Mouse (Mus musculus) forebrain, embryonic 12.5 days (tissue): Measurements from ENCODE around the gene Itpkb. TPM values are rescaled to one million over a fixed set of nuclear protein-coding genes. Genes with fewer than 3 reads are reported as not detected.
A peak's percentile ranks its signal among the peaks of the same experiment; 100 is the strongest.
"Not testable (repeated sequence)": the region's sequence is repeated elsewhere in the genome, so short reads cannot be mapped to it uniquely, and the experiment has no call there.

Experiments used
- ATAC-seq: fragments of 200-750 bp; cut with Nextera tagmentation; 2 replicates; pipeline ENCODE4 v1.8.0; 2017; ENCODE audit warnings: moderate TSS enrichment; ENCODE audit not compliant: low FRiP score
- H3K27ac ChIP-seq: fragments of 300-500 bp; sonication (generic); 2 replicates; pipeline ENCODE4 v1.5.1; 2016; ENCODE audit warnings: mild to moderate bottlenecking
- H3K27me3 ChIP-seq: fragments of 300-500 bp; sonication (generic); 2 replicates; pipeline ENCODE4 v1.6.1; 2016; ENCODE audit warnings: mild to moderate bottlenecking
- H3K36me3 ChIP-seq: fragments of 300-500 bp; sonication (generic); replicated peaks from 2 replicates; pipeline ENCODE4 v1.6.1; 2016; ENCODE audit warnings: mild to moderate bottlenecking
- H3K4me1 ChIP-seq: fragments of 300-500 bp; sonication (generic); 2 replicates; pipeline ENCODE4 v1.6.1; 2016
- H3K4me2 ChIP-seq: fragments of 300-500 bp; sonication (generic); 2 replicates; pipeline ENCODE4 v1.6.1; 2016; ENCODE audit warnings: mild to moderate bottlenecking, moderate library complexity
- H3K4me3 ChIP-seq: fragments of 300-500 bp; sonication (generic); replicated peaks from 2 replicates; pipeline ENCODE4 v1.5.1; 2016; ENCODE audit warnings: mild to moderate bottlenecking
- H3K9ac ChIP-seq: fragments of 300-500 bp; sonication (generic); 2 replicates; pipeline ENCODE4 v1.6.1; 2016; ENCODE audit warnings: mild to moderate bottlenecking
- H3K9me3 ChIP-seq: fragments of 300-500 bp; sonication (generic); 2 replicates; pipeline ENCODE4 v1.6.1; 2016
- whole genome bisulfite sequencing: fragments of 180-500 bp; shearing (Covaris S2); methylation state at CpG from one replicate; pipeline ENCODE4 v1.1.7; 2016; 5-methylcytosine and 5-hydroxymethylcytosine counted together
- polyA plus RNA-seq: library from polyadenylated mRNA; unstranded; fragments of >200 nt; fragmentation: Nextera tagmentation; extraction: Ambion mirVana; gene quantifications from 2 replicates; pipeline ENCODE4 v1.2.1, GENCODE M21; 2016

Gene Itpkb
- polyA plus RNA-seq, 1 experiment from 2014 or later: 4.2 TPM

- Histone ChIP-seq H3K4me2 (peak overlapping the region; percentile 62), H3K27me3 (no peaks in the 10 kb centered on the region), H3K4me3 (no peak overlapping the region), H3K36me3 (no peaks in the 10 kb centered on the region), H3K9me3 (no peaks in the 10 kb centered on the region), H3K27ac (no peak overlapping the region), H3K4me1 (peaks cover 19% of the 10 kb centered on the region), H3K9ac (no peak overlapping the region)
- 81% methylated on average over 18 of the region's 18 CpGs for WGBS
- ATAC-seq: no peak
Observed at GRCm38 (mm10) chr1:180365983-180366811, 35.9 kb downstream of the Itpkb start.

- Histone ChIP-seq H3K27me3 (no peaks in the 10 kb centered on the region), H3K9me3 (no peaks in the 10 kb centered on the region), H3K36me3 (no peaks in the 10 kb centered on the region), H3K4me1 (peaks cover 19% of the 10 kb centered on the region), H3K4me3 (no peak overlapping the region), H3K4me2 (no peak overlapping the region), H3K27ac (no peak overlapping the region), H3K9ac (no peak overlapping the region)
- ATAC-seq: no peak
- 86% methylated on average over 3 of the region's 3 CpGs for WGBS
Observed at GRCm38 (mm10) chr1:180367045-180367619, 36.8 kb downstream of the Itpkb start.

- H3K4me2 ChIP-seq: no peak overlapping the region
- ATAC-seq: no peak
- H3K9ac ChIP-seq: no peak overlapping the region
- H3K4me1 ChIP-seq: peaks cover 19% of the 10 kb centered on the region
- no peak overlapping the region; the same call in 1 of the 2 replicates for H3K27ac ChIP-seq
- no peaks in the 10 kb centered on the region for H3K27me3 ChIP-seq
- WGBS: 76% methylated on average over 3 of the region's 3 CpGs
- H3K4me3 ChIP-seq: no peak overlapping the region
- no peaks in the 10 kb centered on the region for H3K9me3 ChIP-seq
- no peaks in the 10 kb centered on the region for H3K36me3 ChIP-seq
Observed at GRCm38 (mm10) chr1:180367626-180368025, 37.3 kb downstream of the Itpkb start.

- H3K4me3 ChIP-seq: no peak overlapping the region
- H3K27me3 ChIP-seq: no peaks in the 10 kb centered on the region
- 86% methylated on average over 7 of the region's 7 CpGs for WGBS
- H3K27ac ChIP-seq: no peak overlapping the region
- peaks cover 19% of the 10 kb centered on the region for H3K4me1 ChIP-seq
- H3K36me3 ChIP-seq: no peaks in the 10 kb centered on the region
- no peaks in the 10 kb centered on the region for H3K9me3 ChIP-seq
- ATAC-seq: no peak
- H3K4me2 ChIP-seq: no peak overlapping the region
- no peak overlapping the region for H3K9ac ChIP-seq
Observed at GRCm38 (mm10) chr1:180368112-180368511, 37.8 kb downstream of the Itpkb start.

GRCm38 (mm10) chr1:180368646-180369045 is 38.4 kb downstream of the Itpkb start:
- WGBS: 84% methylated on average over 9 of the region's 9 CpGs
- Histone ChIP-seq H3K4me1 (peaks cover 19% of the 10 kb centered on the region), H3K9me3 (no peaks in the 10 kb centered on the region), H3K9ac (no peak overlapping the region), H3K36me3 (no peaks in the 10 kb centered on the region), H3K27ac (no peak overlapping the region), H3K4me3 (no peak overlapping the region), H3K4me2 (no peak overlapping the region), H3K27me3 (no peaks in the 10 kb centered on the region)
- no peak for ATAC-seq

GRCm38 (mm10) chr1:180370858-180371652 is 40.8 kb downstream of the Itpkb start:
- WGBS: 79% methylated on average over 10 of the region's 10 CpGs
- Histone ChIP-seq H3K4me1 (peaks cover 4% of the 10 kb centered on the region), H3K9ac (no peak overlapping the region), H3K27me3 (no peaks in the 10 kb centered on the region), H3K9me3 (no peaks in the 10 kb centered on the region), H3K4me2 (no peak overlapping the region), H3K36me3 (no peaks in the 10 kb centered on the region), H3K27ac (no peak overlapping the region), H3K4me3 (no peak overlapping the region)
- no peak for ATAC-seq

- not testable (repeated sequence) for H3K27me3 ChIP-seq, H3K4me3 ChIP-seq, H3K4me2 ChIP-seq, H3K4me1 ChIP-seq, H3K27ac ChIP-seq, H3K9me3 ChIP-seq, H3K9ac ChIP-seq, H3K36me3 ChIP-seq, ATAC-seq
- 93% methylated on average over 5 of the region's 5 CpGs for WGBS
Observed at GRCm38 (mm10) chr1:180372258-180372657, 42.0 kb downstream of the Itpkb start.

- no peak for ATAC-seq
Observed at GRCm38 (mm10) chr1:180376598-180376997, 46.3 kb downstream of the Itpkb start.

GRCm38 (mm10) chr1:180379559-180379958 is 49.3 kb downstream of the Itpkb start:
- no peak overlapping the region for H3K4me2 ChIP-seq
- no peak overlapping the region for H3K27ac ChIP-seq
- H3K9ac ChIP-seq: no peak overlapping the region
- no peaks in the 10 kb centered on the region for H3K9me3 ChIP-seq
- H3K4me1 ChIP-seq: peaks cover 6% of the 10 kb centered on the region; the same call in 1 of the 2 replicates
- no peaks in the 10 kb centered on the region for H3K27me3 ChIP-seq
- no peaks in the 10 kb centered on the region for H3K36me3 ChIP-seq
- H3K4me3 ChIP-seq: no peak overlapping the region
- ATAC-seq: no peak
- WGBS: 90% methylated on average over 3 of the region's 3 CpGs

More at GRCm38 (mm10) chr1:180376598-180376997, 46.3 kb downstream of the Itpkb start:
- H3K9ac ChIP-seq: no peak overlapping the region
- 0 out of 2 replicates have a peak, but pooled peaks cover 2% of the 10 kb centered on the region for H3K4me1 ChIP-seq
- H3K4me2 ChIP-seq: no peak overlapping the region
- no peak overlapping the region for H3K27ac ChIP-seq
- WGBS: 90% methylated on average over 7 of the region's 7 CpGs
- no peaks in the 10 kb centered on the region for H3K27me3 ChIP-seq
- H3K4me3 ChIP-seq: no peak overlapping the region
- H3K36me3 ChIP-seq: no peaks in the 10 kb centered on the region
- no peaks in the 10 kb centered on the region for H3K9me3 ChIP-seq

- WGBS: 43% methylated on average over 8 of the region's 8 CpGs
- Histone ChIP-seq H3K27ac (no peak overlapping the region), H3K4me2 (no peak overlapping the region), H3K9ac (no peak overlapping the region), H3K36me3 (no peaks in the 10 kb centered on the region), H3K27me3 (no peaks in the 10 kb centered on the region), H3K4me1 (peaks cover 15% of the 10 kb centered on the region), H3K4me3 (no peak overlapping the region), H3K9me3 (no peaks in the 10 kb centered on the region)
- ATAC-seq: no peak
Observed at GRCm38 (mm10) chr1:180382358-180382757, 52.1 kb downstream of the Itpkb start.

- H3K36me3 ChIP-seq: no peaks in the 10 kb centered on the region
- 97% methylated on average over 8 of the region's 8 CpGs for WGBS
- no peak overlapping the region for H3K27ac ChIP-seq
- H3K27me3 ChIP-seq: no peaks in the 10 kb centered on the region
- H3K9ac ChIP-seq: no peak overlapping the region
- no peaks in the 10 kb centered on the region for H3K9me3 ChIP-seq
- ATAC-seq: no peak
- no peak overlapping the region for H3K4me2 ChIP-seq
- H3K4me1 ChIP-seq: peaks cover 20% of the 10 kb centered on the region
- no peak overlapping the region for H3K4me3 ChIP-seq
Observed at GRCm38 (mm10) chr1:180383884-180384283, 53.6 kb downstream of the Itpkb start.

GRCm38 (mm10) chr1:180384486-180384885 is 54.2 kb downstream of the Itpkb start:
- no peaks in the 10 kb centered on the region for H3K36me3 ChIP-seq
- H3K4me1 ChIP-seq: peaks cover 20% of the 10 kb centered on the region
- no peak overlapping the region for H3K27ac ChIP-seq
- H3K4me3 ChIP-seq: no peak overlapping the region
- H3K27me3 ChIP-seq: no peaks in the 10 kb centered on the region
- WGBS: 80% methylated on average over 10 of the region's 10 CpGs
- no peak overlapping the region for H3K4me2 ChIP-seq
- no peaks in the 10 kb centered on the region for H3K9me3 ChIP-seq
- no peak overlapping the region for H3K9ac ChIP-seq
- no peak for ATAC-seq
